Mouse (Mus musculus) neural tube, embryonic 12.5 days (tissue): ENCODE data around the gene Selplg. TPM values are rescaled to one million over a fixed set of nuclear protein-coding genes. Genes with fewer than 3 reads are reported as not detected.

Source experiments
- ATAC-seq: fragments of 200-750 bp; cut with Nextera tagmentation; 2 replicates; pipeline ENCODE4 v1.8.0; 2017; ENCODE audit warnings: low read depth, mild to moderate bottlenecking, moderate TSS enrichment, moderate library complexity; ENCODE audit not compliant: low FRiP score
- H3K27ac ChIP-seq: fragments of 300-500 bp; sonication (generic); 2 replicates; pipeline ENCODE4 v1.5.1; 2016
- H3K27me3 ChIP-seq: fragments of 300-500 bp; sonication (generic); replicated peaks from 2 replicates; pipeline ENCODE4 v1.6.1; 2016; ENCODE audit warnings: mild to moderate bottlenecking
- H3K36me3 ChIP-seq: fragments of 300-500 bp; sonication (generic); 2 replicates; pipeline ENCODE4 v1.6.1; 2016; ENCODE audit warnings: mild to moderate bottlenecking
- H3K4me1 ChIP-seq: fragments of 300-500 bp; sonication (generic); 2 replicates; pipeline ENCODE4 v1.6.1; 2016
- H3K4me2 ChIP-seq: fragments of 300-500 bp; sonication (generic); replicated peaks from 2 replicates; pipeline ENCODE4 v1.6.1; 2016; ENCODE audit warnings: mild to moderate bottlenecking
- H3K4me3 ChIP-seq: fragments of 300-500 bp; sonication (generic); 2 replicates; pipeline ENCODE4 v1.5.1; 2016
- H3K9ac ChIP-seq: fragments of 300-500 bp; sonication (generic); 2 replicates; pipeline ENCODE4 v1.6.1; 2016; ENCODE audit warnings: mild to moderate bottlenecking
- H3K9me3 ChIP-seq: fragments of 300-500 bp; sonication (generic); 2 replicates; pipeline ENCODE4 v1.6.1; 2016; ENCODE audit warnings: mild to moderate bottlenecking
- whole genome bisulfite sequencing: fragments of 180-500 bp; shearing (Covaris S2); methylation state at CpG from one replicate; pipeline ENCODE4 v1.1.7; 2016; 5-methylcytosine and 5-hydroxymethylcytosine counted together
- polyA plus RNA-seq: library from polyadenylated mRNA; unstranded; fragments of >200 nt; fragmentation: Nextera tagmentation; extraction: Ambion mirVana; gene quantifications from 2 replicates; pipeline ENCODE4 v1.2.1, GENCODE M21; 2016

Gene Selplg
- polyA plus RNA-seq, 1 experiment from 2014 or later, result 1.5 TPM

DNA sequence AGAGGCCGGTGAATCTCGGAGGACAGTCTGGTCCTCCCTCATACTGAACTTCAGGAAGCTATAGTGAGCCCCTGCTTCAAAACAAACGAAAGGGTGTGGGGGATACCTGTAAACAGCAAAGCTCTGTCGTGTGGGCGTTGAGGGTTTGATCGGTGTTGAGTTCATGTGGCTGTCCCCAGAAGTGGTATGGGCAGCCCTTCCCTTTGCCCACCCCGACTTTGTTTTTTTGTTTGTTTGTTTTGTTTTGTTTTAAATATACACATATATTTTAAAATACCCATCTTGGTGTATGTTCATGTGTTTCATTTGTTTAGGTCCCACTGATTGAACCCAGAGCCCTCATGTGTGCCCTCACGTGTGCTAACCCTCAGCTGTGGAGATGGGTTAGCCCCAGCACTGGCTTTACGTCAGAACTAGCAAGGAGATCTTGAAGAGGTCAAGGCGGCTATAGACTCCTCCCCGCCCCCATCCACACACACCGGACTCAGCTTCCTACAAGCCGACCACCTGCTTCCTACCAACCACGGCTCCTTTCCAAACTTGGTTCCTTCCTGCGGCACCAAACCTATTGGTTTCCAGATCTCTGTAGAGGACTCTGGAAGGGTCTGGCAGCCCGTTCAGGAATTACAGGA is 988 bp upstream of the Selplg start:
- H3K9me3 ChIP-seq, result no peaks in the 10 kb centered on the region
- H3K4me1 ChIP-seq, result 0 out of 2 replicates have a peak, but pooled peaks cover 6% of the 10 kb centered on the region
- H3K4me2 ChIP-seq, result no peak overlapping the region
- ATAC-seq, result no peak
- H3K36me3 ChIP-seq, result peaks cover 2% of the 10 kb centered on the region; the same call in 1 of the 2 replicates
- no peaks in the 10 kb centered on the region for H3K27me3 ChIP-seq
- H3K4me3 ChIP-seq, result no peak overlapping the region
- WGBS, result 70% methylated on average over 16 of the region's 16 CpGs
- H3K9ac ChIP-seq, result no peak overlapping the region
- H3K27ac ChIP-seq, result no peak overlapping the region

DNA sequence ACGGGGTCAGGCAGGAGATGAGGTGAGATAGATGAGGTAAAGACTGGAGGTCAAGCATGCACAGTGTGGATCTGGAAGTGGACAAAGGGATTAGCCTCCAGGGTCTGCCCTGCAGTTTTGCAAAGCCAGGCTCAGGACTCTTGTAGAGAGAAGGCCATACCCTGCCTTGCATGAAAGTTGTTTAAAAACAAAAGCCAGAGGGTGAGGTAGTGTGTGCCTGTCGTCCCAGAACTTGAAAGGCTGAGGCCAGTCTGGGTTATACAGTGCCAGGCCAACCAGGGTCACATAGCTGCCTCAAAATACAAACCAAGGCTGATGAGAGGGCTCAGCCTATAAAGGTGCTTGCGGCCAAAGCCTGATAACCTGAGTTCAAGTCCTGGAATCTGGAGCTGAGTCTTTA is 703 bp downstream of the Selplg start:
- Histone ChIP-seq H3K4me3 (no peak overlapping the region), H3K27me3 (no peaks in the 10 kb centered on the region), H3K9ac (no peak overlapping the region), H3K27ac (no peak overlapping the region), H3K36me3 (no peaks in the 10 kb centered on the region), H3K4me2 (no peak overlapping the region), H3K4me1 (0 out of 2 replicates have a peak, but pooled peaks cover 6% of the 10 kb centered on the region), H3K9me3 (no peaks in the 10 kb centered on the region)
- 69% methylated on average over 3 of the region's 3 CpGs for WGBS
- ATAC-seq, result no peak

DNA sequence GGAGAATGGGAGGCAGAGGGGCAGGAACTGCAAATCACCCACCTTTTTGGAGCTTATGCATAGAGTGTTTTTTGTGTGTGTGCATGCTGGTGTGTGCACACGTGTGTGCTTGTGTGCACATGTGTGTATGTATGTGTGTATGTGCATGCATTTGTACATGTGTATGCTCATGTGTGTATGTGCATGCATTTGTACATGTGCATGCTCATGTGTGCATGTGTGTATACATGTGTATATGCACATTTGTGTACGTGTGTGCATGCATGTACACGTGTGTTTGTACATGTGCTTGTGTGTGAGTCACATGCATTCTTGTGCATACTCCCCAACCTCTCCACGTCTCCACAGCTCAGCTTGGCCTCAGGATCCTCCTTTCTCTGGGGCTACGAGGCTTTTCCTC is 1.6 kb downstream of the Selplg start:
- Histone ChIP-seq H3K4me3 (no peak overlapping the region), H3K27ac (no peak overlapping the region), H3K4me1 (0 out of 2 replicates have a peak, but pooled peaks cover 6% of the 10 kb centered on the region), H3K9me3 (no peaks in the 10 kb centered on the region), H3K4me2 (no peak overlapping the region), H3K27me3 (no peaks in the 10 kb centered on the region), H3K9ac (no peak overlapping the region), H3K36me3 (no peaks in the 10 kb centered on the region)
- no peak for ATAC-seq
- 88% methylated on average over 5 of the region's 5 CpGs for WGBS

DNA sequence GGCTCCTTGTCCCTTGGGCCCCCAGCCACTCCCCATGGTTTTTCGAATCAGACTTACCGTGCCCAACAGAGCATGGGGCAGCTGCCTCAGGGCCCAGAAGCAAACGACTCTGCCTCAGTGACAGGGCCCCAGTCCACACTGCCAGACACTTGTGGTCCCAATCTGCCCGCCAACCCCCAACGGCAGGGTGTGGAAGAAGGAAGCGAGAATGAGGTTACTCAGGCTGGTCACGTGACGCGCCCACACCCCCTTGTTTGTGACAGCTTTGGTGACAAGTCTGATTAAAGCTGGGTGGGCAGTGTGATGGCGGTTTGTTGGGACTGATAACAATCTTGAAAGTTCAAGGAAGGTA is 2.2 kb downstream of the Selplg start:
- Histone ChIP-seq H3K27ac (no peak overlapping the region), H3K36me3 (no peaks in the 10 kb centered on the region), H3K4me1 (0 out of 2 replicates have a peak, but pooled peaks cover 6% of the 10 kb centered on the region), H3K9ac (no peak overlapping the region), H3K9me3 (no peaks in the 10 kb centered on the region), H3K27me3 (no peaks in the 10 kb centered on the region), H3K4me2 (no peak overlapping the region), H3K4me3 (no peak overlapping the region)
- whole genome bisulfite sequencing, result 73% methylated on average over 10 of the region's 10 CpGs
- ATAC-seq, result no peak

DNA sequence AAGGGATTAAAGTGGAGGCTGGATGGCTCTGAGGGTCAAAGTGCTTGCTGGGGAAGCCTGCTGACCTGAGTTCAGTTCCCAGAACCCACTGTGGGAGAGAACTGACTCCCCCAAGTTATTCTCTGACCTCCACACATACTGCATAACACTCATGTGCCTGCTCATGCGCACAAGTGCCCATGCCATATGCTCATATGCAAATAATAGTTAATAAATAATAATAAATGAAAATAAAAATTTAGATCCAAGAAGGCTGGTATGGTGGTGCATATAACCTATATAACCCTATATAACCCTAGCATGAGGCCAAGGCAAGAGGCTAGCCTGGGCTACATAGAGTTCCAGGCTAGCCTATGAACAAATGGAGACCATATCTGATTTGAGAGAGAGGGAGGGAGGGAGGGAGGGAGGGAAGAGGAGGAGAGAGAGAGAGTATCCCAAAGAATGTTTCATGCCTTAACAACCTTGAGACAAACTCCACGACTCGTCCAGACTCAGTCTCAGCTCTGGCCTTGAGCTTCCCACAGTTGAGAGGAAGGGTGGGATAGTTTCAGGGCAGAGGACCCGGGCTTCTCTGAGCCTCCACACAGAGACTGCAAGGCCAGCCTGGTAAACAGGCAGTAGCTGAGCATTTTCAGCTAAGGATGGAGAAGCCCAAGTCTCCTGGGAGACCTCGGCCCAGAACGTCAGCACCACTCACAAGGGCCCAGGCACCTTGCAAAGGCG is 2.7 kb downstream of the Selplg start:
- Histone ChIP-seq H3K9ac (no peak overlapping the region), H3K27me3 (no peaks in the 10 kb centered on the region), H3K4me1 (0 out of 2 replicates have a peak, but pooled peaks cover 6% of the 10 kb centered on the region), H3K4me2 (no peak overlapping the region), H3K36me3 (no peaks in the 10 kb centered on the region), H3K27ac (no peak overlapping the region), H3K9me3 (no peaks in the 10 kb centered on the region), H3K4me3 (no peak overlapping the region)
- WGBS, result 87% methylated on average over 7 of the region's 7 CpGs
- no peak for ATAC-seq

DNA sequence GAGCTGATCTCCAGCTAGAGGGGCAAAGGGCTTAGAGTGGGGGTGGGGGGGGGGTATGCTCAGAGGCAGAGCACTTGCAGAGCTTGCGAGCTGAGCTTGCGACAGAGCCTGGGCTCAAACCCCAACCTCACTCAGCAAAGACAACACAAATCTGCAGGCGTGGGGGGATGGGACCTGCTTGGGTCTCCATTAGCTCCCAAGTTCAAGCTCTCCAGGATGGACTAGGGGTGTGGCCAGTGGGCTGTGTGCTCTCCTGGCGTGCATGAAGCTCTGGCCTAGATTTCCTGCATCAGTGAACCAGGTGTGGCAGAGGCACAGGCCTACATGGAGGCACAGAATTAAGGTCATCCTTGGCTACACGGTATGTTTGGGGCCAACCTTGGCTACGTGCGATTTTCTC is 4.0 kb downstream of the Selplg start:
- no peaks in the 10 kb centered on the region for H3K36me3 ChIP-seq
- H3K4me1 ChIP-seq, result 0 out of 2 replicates have a peak, but pooled peaks cover 6% of the 10 kb centered on the region
- H3K4me3 ChIP-seq, result no peak overlapping the region
- H3K9ac ChIP-seq, result no peak overlapping the region
- no peak for ATAC-seq
- no peaks in the 10 kb centered on the region for H3K27me3 ChIP-seq
- WGBS, result 60% methylated on average over 7 of the region's 7 CpGs
- H3K9me3 ChIP-seq, result no peaks in the 10 kb centered on the region
- H3K4me2 ChIP-seq, result no peak overlapping the region
- H3K27ac ChIP-seq, result no peak overlapping the region

DNA sequence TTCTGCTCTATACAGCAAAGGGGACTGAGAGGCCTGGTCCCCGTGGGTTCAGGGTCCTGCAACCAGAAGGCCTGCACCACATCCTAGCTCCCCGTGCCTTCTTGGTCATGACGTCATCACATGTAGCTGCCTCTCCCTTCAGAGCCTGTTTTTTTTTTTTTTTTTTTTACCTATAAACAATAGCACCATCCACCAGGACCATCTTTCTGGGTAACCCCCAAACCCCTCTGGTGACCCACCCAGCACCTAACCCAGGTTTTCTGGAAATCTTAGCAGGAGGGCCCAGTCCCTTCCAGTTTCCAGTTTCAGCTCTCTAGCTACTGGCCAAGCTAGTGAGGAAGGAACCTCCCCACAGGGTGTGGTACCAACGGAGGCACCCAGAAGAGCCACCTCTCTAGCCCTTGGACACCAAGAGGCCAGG is 4.4 kb downstream of the Selplg start:
- 0 out of 2 replicates have a peak, but pooled peaks cover 6% of the 10 kb centered on the region for H3K4me1 ChIP-seq
- no peaks in the 10 kb centered on the region for H3K27me3 ChIP-seq
- H3K27ac ChIP-seq, result no peak overlapping the region
- ATAC-seq, result no peak
- H3K9ac ChIP-seq, result no peak overlapping the region
- no peaks in the 10 kb centered on the region for H3K9me3 ChIP-seq
- 56% methylated on average over 4 of the region's 4 CpGs for WGBS
- no peaks in the 10 kb centered on the region for H3K36me3 ChIP-seq
- H3K4me3 ChIP-seq, result no peak overlapping the region
- no peak overlapping the region for H3K4me2 ChIP-seq

DNA sequence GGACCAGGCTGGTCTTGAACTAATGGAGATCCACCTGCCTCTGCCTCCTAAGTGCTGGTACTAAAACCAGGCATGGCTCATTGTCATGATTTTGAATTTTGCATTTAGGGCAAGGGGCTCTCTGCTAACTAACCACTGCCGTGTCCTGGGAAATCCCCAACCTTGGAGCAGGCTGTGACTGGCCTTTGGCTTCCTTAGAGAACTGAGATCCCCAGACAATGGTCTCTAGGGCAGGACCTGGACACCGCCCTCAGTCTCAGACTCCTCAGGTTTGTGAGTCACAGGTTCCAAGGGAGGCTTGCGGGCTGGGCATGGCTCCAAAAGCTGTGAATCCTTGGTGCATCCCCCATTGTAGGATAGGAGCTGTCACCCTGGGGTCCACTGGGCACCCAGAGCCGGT is 5.8 kb downstream of the Selplg start:
- Histone ChIP-seq H3K4me3 (no peak overlapping the region), H3K36me3 (no peaks in the 10 kb centered on the region), H3K9me3 (no peaks in the 10 kb centered on the region), H3K9ac (no peak overlapping the region), H3K4me1 (no peaks in the 10 kb centered on the region), H3K27ac (no peak overlapping the region), H3K4me2 (no peak overlapping the region), H3K27me3 (no peaks in the 10 kb centered on the region)
- 88% methylated on average over 4 of the region's 4 CpGs for WGBS
- ATAC-seq, result no peak

DNA sequence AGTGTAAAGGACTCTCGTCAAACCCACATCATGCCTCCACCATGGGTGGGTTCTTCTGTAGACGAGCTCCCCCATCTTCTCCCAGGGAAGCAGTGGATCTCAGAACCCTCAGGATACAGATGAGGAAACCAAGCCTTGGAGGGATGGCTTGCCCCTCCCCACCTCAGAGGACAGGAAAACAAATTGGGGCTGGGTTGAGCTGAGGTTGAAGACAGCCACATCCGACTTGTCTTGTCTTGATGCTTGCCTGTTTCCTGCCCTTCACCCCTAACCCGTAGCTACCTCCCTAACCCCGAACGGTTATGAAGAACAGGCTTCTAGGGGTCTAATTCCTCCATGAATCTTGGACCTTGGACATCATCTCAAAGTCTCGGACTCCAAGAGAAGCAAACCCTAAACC is 6.9 kb downstream of the Selplg start:
- H3K4me1 ChIP-seq, result no peaks in the 10 kb centered on the region
- H3K4me3 ChIP-seq, result no peak overlapping the region
- H3K9me3 ChIP-seq, result no peaks in the 10 kb centered on the region
- no peaks in the 10 kb centered on the region for H3K36me3 ChIP-seq
- H3K9ac ChIP-seq, result no peak overlapping the region
- no peak overlapping the region for H3K27ac ChIP-seq
- H3K27me3 ChIP-seq, result no peaks in the 10 kb centered on the region
- ATAC-seq, result no peak
- 90% methylated on average over 7 of the region's 7 CpGs for WGBS
- no peak overlapping the region for H3K4me2 ChIP-seq

DNA sequence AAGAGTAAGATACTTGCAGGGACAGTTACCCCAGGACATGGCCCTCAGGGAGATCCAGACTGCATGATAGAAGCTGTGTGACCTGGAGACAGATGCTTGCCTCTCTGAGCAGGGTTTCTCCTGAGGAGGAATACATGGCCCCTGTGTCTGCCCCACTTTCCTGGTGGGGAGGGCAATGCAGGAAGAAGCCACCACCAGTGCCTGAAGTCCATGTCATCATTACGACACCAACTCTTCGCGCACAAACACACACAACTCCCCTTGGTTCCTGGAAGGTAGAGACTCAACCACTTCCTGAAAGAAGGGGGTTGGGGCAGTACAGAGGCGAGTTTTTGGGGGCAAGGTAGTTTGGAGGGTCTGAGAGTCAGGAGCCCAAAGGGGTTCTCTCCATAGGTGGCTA is 8.2 kb downstream of the Selplg start:
- Histone ChIP-seq H3K36me3 (no peaks in the 10 kb centered on the region), H3K27me3 (no peaks in the 10 kb centered on the region), H3K4me2 (no peak overlapping the region), H3K9me3 (no peaks in the 10 kb centered on the region), H3K4me1 (no peaks in the 10 kb centered on the region), H3K9ac (no peak overlapping the region), H3K4me3 (no peak overlapping the region), H3K27ac (no peak overlapping the region)
- no peak for ATAC-seq
- 87% methylated on average over 4 of the region's 4 CpGs for WGBS

DNA sequence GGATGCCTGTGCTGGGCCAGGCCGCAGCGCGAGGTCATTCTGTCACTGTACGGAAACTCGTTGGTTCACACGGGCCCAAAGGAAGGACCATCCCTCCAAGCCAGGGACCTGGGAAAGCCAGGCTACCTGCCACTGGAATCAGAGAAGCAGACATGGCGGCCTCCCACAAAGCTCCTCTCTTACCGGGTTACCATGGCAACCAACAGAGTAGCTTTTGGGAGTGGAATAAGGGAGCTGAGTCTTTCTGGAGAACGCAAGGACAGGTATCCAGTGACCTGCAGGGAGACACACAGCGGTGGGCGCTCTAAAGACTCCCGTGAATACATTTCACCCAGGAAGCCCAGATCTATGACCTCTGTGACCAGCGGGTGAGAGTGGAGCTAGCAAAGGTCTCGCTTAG is 13.9 kb downstream of the Selplg start:
- H3K27me3 ChIP-seq, result no peaks in the 10 kb centered on the region
- 74% methylated on average over 14 of the region's 14 CpGs for WGBS

DNA sequence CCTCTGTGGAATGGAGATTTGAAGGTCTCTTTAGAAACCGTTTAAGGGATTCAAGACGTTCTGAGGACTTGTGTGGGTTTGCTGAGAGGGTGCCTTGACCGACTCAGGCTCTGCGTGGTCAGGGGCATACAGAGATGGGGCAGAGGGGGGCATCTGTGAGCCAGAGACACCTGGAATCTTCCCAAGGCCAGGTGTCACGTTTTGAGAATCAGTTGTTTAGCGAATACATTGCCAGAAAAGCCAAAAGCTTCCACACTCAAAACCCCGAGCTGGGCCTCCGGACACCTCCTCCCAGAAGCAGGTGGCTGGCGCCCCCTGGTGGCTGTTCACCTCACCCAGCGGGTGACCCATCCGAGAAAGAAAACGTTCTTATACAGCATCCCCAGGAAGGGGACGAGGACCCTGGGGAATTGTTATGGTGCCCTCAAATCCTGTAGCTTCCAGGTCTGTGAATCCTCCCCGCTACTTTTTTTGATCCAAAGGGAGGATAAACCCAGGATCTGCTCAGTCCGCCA is 16.7 kb downstream of the Selplg start:
- 14% methylated on average over 15 of the region's 15 CpGs for WGBS
- no peaks in the 10 kb centered on the region for H3K27me3 ChIP-seq
- H3K4me2 ChIP-seq, result peak overlapping the region; percentile 24; the same call in 1 of the 2 replicates
- peak; percentile 53; the same call in 1 of the 2 replicates for ATAC-seq
- H3K27ac ChIP-seq, result no peak overlapping the region
- no peak overlapping the region for H3K9ac ChIP-seq
- no peak overlapping the region for H3K4me3 ChIP-seq
- no peaks in the 10 kb centered on the region for H3K9me3 ChIP-seq
- no peaks in the 10 kb centered on the region for H3K4me1 ChIP-seq
- no peaks in the 10 kb centered on the region for H3K36me3 ChIP-seq

More for the DNA sequence above, 13.9 kb downstream of the Selplg start:
- no peak overlapping the region for H3K4me2 ChIP-seq
- no peaks in the 10 kb centered on the region for H3K4me1 ChIP-seq
- ATAC-seq, result no peak
- H3K4me3 ChIP-seq, result no peak overlapping the region
- H3K27ac ChIP-seq, result no peak overlapping the region
- no peaks in the 10 kb centered on the region for H3K9me3 ChIP-seq
- no peaks in the 10 kb centered on the region for H3K36me3 ChIP-seq
- no peak overlapping the region for H3K9ac ChIP-seq
